Mouse (Mus musculus): ENCODE data around the gene Fgfrl1. TPM values are rescaled to one million over a fixed set of nuclear protein-coding genes. Genes with fewer than 3 reads are reported as not detected.

Fgfrl1 gene
- polyA plus RNA-seq (2015; fragmentation: Nextera tagmentation; extraction: Ambion mirVana): 5.6 and 5.7 TPM in 2 replicates

GRCm38 (mm10) chr5:108692271-108692670, at the start of gene Fgfrl1:
Fgfrl1 (plus strand) TSS chr5:108692382.
- peak; percentile 73 for TF ChIP-seq CTCF (IDR thresholded peaks at IDR 0.05; ENCODE audit: low read depth)
- TF ChIP-seq EP300 (IDR thresholded peaks at IDR 0.05; ENCODE audit: low read depth): no peak
- Histone ChIP-seq H3K9ac (replicated peaks) (peak within 1 kb of the TSS; percentile 46), H3K36me3 (replicated peaks; ENCODE audit: insufficient read depth, low read length) (no peaks in the 10 kb centered on the region), H3K4me3 (ENCODE audit: low read depth, low read length) (peak within 1 kb of the TSS; percentile 78), H3K27me3 (ENCODE audit: insufficient read depth, low read length) (0 out of 2 replicates have a peak, but pooled peaks cover 3% of the 10 kb centered on the region), H3K4me2 (ENCODE audit: low read depth, low read length) (peak within 1 kb of the TSS; percentile 100), H3K9me3 (ENCODE audit: low read length) (no peaks in the 10 kb centered on the region), H3K27ac (ENCODE audit: low read depth) (no peak within 1 kb of the TSS), H3K4me1 (ENCODE audit: insufficient read depth) (peaks cover 19% of the 10 kb centered on the region)
- ATAC-seq (peak; percentile 33), DNase-seq (peak; percentile 89)
- 1% methylated on average over 16 of the region's 18 CpGs for WGBS (ENCODE audit: insufficient replicate concordance)

- TF ChIP-seq EP300 (IDR thresholded peaks at IDR 0.05; ENCODE audit: low read depth): no peak
- no peak for TF ChIP-seq CTCF (IDR thresholded peaks at IDR 0.05; ENCODE audit: low read depth)
- Histone ChIP-seq H3K4me2 (ENCODE audit: low read depth, low read length) (no peak overlapping the region), H3K9ac (replicated peaks) (no peak overlapping the region), H3K4me3 (ENCODE audit: low read depth, low read length) (no peak overlapping the region), H3K27ac (ENCODE audit: low read depth) (no peak overlapping the region), H3K27me3 (ENCODE audit: insufficient read depth, low read length) (no peaks in the 10 kb centered on the region), H3K4me1 (ENCODE audit: insufficient read depth) (no peaks in the 10 kb centered on the region), H3K9me3 (ENCODE audit: low read length) (no peaks in the 10 kb centered on the region), H3K36me3 (replicated peaks; ENCODE audit: insufficient read depth, low read length) (peaks cover 32% of the 10 kb centered on the region)
- 62% methylated on average over 2 of the region's 2 CpGs for WGBS (ENCODE audit: insufficient replicate concordance)
- DNase-seq: no peak
- ATAC-seq: no peak
Measured at GRCm38 (mm10) chr5:108643674-108644073, 48.5 kb upstream of the Fgfrl1 start.

GRCm38 (mm10) chr5:108645651-108646342, 46.4 kb upstream of the Fgfrl1 start:
- peaks cover 40% of the 10 kb centered on the region for H3K36me3 ChIP-seq (replicated peaks; ENCODE audit: insufficient read depth, low read length)
- H3K9me3 ChIP-seq (ENCODE audit: low read length): no peaks in the 10 kb centered on the region
- WGBS (ENCODE audit: insufficient replicate concordance): 87% methylated on average over 9 of the region's 9 CpGs
- TF ChIP-seq CTCF (IDR thresholded peaks at IDR 0.05; ENCODE audit: low read depth) (no peak), EP300 (IDR thresholded peaks at IDR 0.05; ENCODE audit: low read depth) (no peak)
- no peak for ATAC-seq
- no peak overlapping the region for H3K9ac ChIP-seq (replicated peaks)
- no peaks in the 10 kb centered on the region for H3K4me1 ChIP-seq (ENCODE audit: insufficient read depth)
- H3K4me2 ChIP-seq (ENCODE audit: low read depth, low read length): no peak overlapping the region
- no peak overlapping the region for H3K27ac ChIP-seq (ENCODE audit: low read depth)
- DNase-seq: no peak
- no peak overlapping the region for H3K4me3 ChIP-seq (ENCODE audit: low read depth, low read length)
- no peaks in the 10 kb centered on the region for H3K27me3 ChIP-seq (ENCODE audit: insufficient read depth, low read length)

DNA sequence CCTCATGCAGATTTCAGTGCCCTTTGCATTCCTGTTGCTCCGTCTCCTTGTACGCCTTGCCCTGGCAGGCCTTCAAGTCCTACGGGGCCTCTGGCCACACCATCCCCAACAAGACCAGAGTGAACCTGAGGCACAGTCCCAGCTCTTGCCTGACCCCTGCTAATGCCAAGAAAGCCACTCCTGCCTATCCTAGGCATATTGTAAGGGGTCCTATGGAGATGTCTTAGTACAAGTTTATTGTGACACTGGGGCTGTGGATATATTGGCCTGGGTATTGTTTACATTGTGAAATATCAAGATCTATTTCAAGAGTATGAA, 45.9 kb upstream of the Fgfrl1 start:
- TF ChIP-seq EP300 (IDR thresholded peaks at IDR 0.05; ENCODE audit: low read depth) (no peak), CTCF (IDR thresholded peaks at IDR 0.05; ENCODE audit: low read depth) (no peak)
- peaks cover 40% of the 10 kb centered on the region for H3K36me3 ChIP-seq (replicated peaks; ENCODE audit: insufficient read depth, low read length)
- H3K9me3 ChIP-seq (ENCODE audit: low read length): no peaks in the 10 kb centered on the region
- no peak overlapping the region for H3K9ac ChIP-seq (replicated peaks)
- WGBS (ENCODE audit: insufficient replicate concordance): 91% methylated on average over 3 of the region's 3 CpGs
- H3K4me3 ChIP-seq (ENCODE audit: low read depth, low read length): no peak overlapping the region
- H3K4me1 ChIP-seq (ENCODE audit: insufficient read depth): no peaks in the 10 kb centered on the region
- DNase-seq: no peak
- no peak overlapping the region for H3K27ac ChIP-seq (ENCODE audit: low read depth)
- no peak for ATAC-seq
- no peak overlapping the region for H3K4me2 ChIP-seq (ENCODE audit: low read depth, low read length)
- H3K27me3 ChIP-seq (ENCODE audit: insufficient read depth, low read length): no peaks in the 10 kb centered on the region

DNA sequence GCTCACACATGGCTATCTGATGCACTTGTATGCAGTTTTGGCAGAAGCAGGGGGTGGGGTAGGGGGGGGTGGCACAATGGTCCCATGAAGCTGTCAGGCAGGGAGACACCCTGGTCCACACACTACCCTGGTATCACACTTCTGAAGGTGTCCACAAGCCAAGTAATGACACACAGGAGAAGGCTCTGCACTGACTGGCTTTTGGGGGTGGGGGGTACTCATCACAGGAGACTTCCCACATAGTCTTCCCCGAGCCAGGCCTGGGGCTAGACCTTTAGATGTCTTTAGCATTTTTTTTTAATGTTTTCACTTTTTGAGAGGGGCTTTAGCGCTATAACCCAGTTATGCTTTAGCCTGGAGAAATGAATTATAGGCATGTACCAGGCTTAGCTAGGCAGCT, 44.9 kb upstream of the Fgfrl1 start:
- H3K4me2 ChIP-seq (ENCODE audit: low read depth, low read length): no peak overlapping the region
- H3K27me3 ChIP-seq (ENCODE audit: insufficient read depth, low read length): no peaks in the 10 kb centered on the region
- H3K9ac ChIP-seq (replicated peaks): no peak overlapping the region
- no peak for TF ChIP-seq CTCF (IDR thresholded peaks at IDR 0.05; ENCODE audit: low read depth)
- TF ChIP-seq EP300 (IDR thresholded peaks at IDR 0.05; ENCODE audit: low read depth): no peak
- DNase-seq: no peak
- peaks cover 40% of the 10 kb centered on the region for H3K36me3 ChIP-seq (replicated peaks; ENCODE audit: insufficient read depth, low read length)
- H3K9me3 ChIP-seq (ENCODE audit: low read length): no peaks in the 10 kb centered on the region
- ATAC-seq: no peak
- H3K4me3 ChIP-seq (ENCODE audit: low read depth, low read length): no peak overlapping the region
- H3K4me1 ChIP-seq (ENCODE audit: insufficient read depth): no peaks in the 10 kb centered on the region
- 73% methylated on average over 2 of the region's 2 CpGs for WGBS (ENCODE audit: insufficient replicate concordance)
- H3K27ac ChIP-seq (ENCODE audit: low read depth): no peak overlapping the region

- 87% methylated on average over 2 of the region's 2 CpGs for WGBS (ENCODE audit: insufficient replicate concordance)
- H3K4me2 ChIP-seq (ENCODE audit: low read depth, low read length): no peak overlapping the region
- H3K27ac ChIP-seq (ENCODE audit: low read depth): no peak overlapping the region
- TF ChIP-seq EP300 (IDR thresholded peaks at IDR 0.05; ENCODE audit: low read depth) (no peak), CTCF (IDR thresholded peaks at IDR 0.05; ENCODE audit: low read depth) (no peak)
- H3K9me3 ChIP-seq (ENCODE audit: low read length): no peaks in the 10 kb centered on the region
- no peak overlapping the region for H3K4me3 ChIP-seq (ENCODE audit: low read depth, low read length)
- DNase-seq: no peak
- H3K9ac ChIP-seq (replicated peaks): no peak overlapping the region
- peaks cover 39% of the 10 kb centered on the region for H3K36me3 ChIP-seq (replicated peaks; ENCODE audit: insufficient read depth, low read length)
- ATAC-seq: no peak
- H3K4me1 ChIP-seq (ENCODE audit: insufficient read depth): no peaks in the 10 kb centered on the region
- no peaks in the 10 kb centered on the region for H3K27me3 ChIP-seq (ENCODE audit: insufficient read depth, low read length)
Measured at GRCm38 (mm10) chr5:108647820-108648465, 44.2 kb upstream of the Fgfrl1 start.

All from liver, postnatal 0 days (tissue).